8 mouse cellular contexts compared by ENCODE assay signal in the genomic region with DNA sequence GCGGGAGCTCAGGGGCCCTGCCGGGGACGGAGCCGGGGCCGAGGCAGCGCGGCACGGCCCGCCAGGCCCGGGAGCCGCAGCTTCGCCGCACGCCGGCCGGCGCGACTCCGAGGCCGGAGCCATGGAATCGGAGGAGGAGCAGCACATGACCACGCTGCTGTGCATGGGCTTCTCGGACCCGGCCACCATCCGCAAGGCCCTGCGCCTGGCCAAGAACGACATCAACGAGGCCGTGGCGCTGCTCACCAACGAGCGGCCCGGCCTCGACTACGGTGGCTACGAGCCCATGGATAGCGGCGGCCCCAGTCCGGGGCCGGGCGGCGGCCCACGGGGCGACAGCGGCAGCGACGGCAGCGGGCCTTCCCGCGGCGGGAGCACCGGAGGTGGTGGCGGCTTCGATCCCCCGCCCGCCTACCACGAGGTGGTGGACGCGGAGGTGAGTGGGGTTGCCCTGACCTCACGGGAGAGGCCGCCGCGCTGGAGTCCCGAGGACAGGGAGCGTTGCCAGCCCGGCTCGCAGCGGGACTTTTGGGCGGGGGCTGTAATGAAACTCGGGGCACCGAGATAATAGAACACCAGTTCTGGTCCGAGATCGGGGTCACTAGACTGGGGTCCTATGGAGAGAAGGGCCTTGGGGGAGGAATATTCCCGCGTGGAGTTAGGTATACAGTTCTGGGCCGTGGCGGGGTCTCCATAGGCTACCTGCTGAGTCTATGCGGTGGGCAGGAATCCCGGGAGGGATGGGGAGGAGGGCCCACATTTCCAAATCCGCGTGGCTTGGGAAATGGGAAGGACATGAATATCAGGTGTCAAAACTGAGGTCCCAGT. TPM values are rescaled to one million over a fixed set of nuclear protein-coding genes. Genes with fewer than 3 reads are reported as not detected.
DNase-seq lines count a peak whose midpoint lies in the region; ATAC-seq and TF ChIP-seq lines count a peak whose summit lies in the region.

No protein-coding gene starts in this region.

- no peak for TF ChIP-seq CTCF in CH12.LX (conservative IDR thresholded peaks at IDR 0.05 in 1 of 2, IDR thresholded peaks at IDR 0.05 in 1 of 2; ENCODE audit: low read depth in 2 of 2, low read length in 2 of 2)
- TF ChIP-seq CTCF in kidney, postnatal 0 days (IDR thresholded peaks at IDR 0.05; ENCODE audit: low read depth): no peak
- no peak for TF ChIP-seq CTCF in liver, postnatal 0 days (IDR thresholded peaks at IDR 0.05; ENCODE audit: low read depth)
- no peak for TF ChIP-seq CTCF in thymus, adult 2 months (IDR thresholded peaks at IDR 0.05; ENCODE audit: borderline replicate concordance, control insufficient read depth, extremely low read depth, insufficient read depth, low read length, poor library complexity)

- TF ChIP-seq RAD21 in CH12.LX (IDR thresholded peaks at IDR 0.05; ENCODE audit: low read depth, low read length): no peak

- no peak for TF ChIP-seq EP300 in CH12.LX (IDR thresholded peaks at IDR 0.05; ENCODE audit: low read length)
- TF ChIP-seq EP300 in liver, postnatal 0 days (IDR thresholded peaks at IDR 0.05; ENCODE audit: low read depth): no peak

- dilution Hi-C loops in CH12.LX (cut with MboI; ENCODE audit: extremely low pct_ligation_motif_present, extremely low pct_unique_long_range_greater_than_20kb, low sequenced_read_pairs): no loop called here

- H3K27ac ChIP-seq in CH12.LX (ENCODE audit: insufficient read depth, low read depth): peak overlapping the region; percentile 39
- peak overlapping the region; percentile 85 for H3K27ac ChIP-seq in forebrain, embryonic 11.5 days (ENCODE audit: low read depth, low read length)
- H3K27ac ChIP-seq in heart, embryonic 13.5 days (replicated peaks): peak overlapping the region; percentile 88
- H3K27ac ChIP-seq in kidney, postnatal 0 days: peak overlapping the region; percentile 94
- peak overlapping the region; percentile 81 for H3K27ac ChIP-seq in liver, postnatal 0 days (ENCODE audit: low read depth)
- H3K27ac ChIP-seq in neural tube, embryonic 13.5 days (replicated peaks): peak overlapping the region; percentile 94
- no peak overlapping the region for H3K27ac ChIP-seq in thymus, adult 2 months (ENCODE audit: control insufficient read depth, insufficient read depth, low read length)

- no peak for TF ChIP-seq POLR2A in CH12.LX (IDR thresholded peaks at IDR 0.05; ENCODE audit: low read depth, low read length)
- TF ChIP-seq POLR2A in thymus, adult 2 months (IDR thresholded peaks at IDR 0.05; ENCODE audit: control insufficient read depth, extremely low read depth, insufficient read depth, low read length, poor library complexity): no peak

- peaks cover 2 to 52% of the 10 kb centered on the region in 2 experiments; a peak in 3 of 4 replicates for H3K4me1 ChIP-seq in CH12.LX (ENCODE audit: control insufficient read depth in 1 of 2, insufficient read depth in 2 of 2)
- peaks cover 7% of the 10 kb centered on the region for H3K4me1 ChIP-seq in forebrain, embryonic 11.5 days (replicated peaks; ENCODE audit: control insufficient read depth, insufficient read depth, low read length)
- H3K4me1 ChIP-seq in heart, embryonic 13.5 days: peaks cover 56% of the 10 kb centered on the region
- H3K4me1 ChIP-seq in kidney, postnatal 0 days (replicated peaks; ENCODE audit: insufficient read depth, low read length): peaks cover 18% of the 10 kb centered on the region; the same call in 1 of the 2 replicates
- peaks cover 48% of the 10 kb centered on the region for H3K4me1 ChIP-seq in liver, postnatal 0 days (ENCODE audit: insufficient read depth)
- peaks cover 45% of the 10 kb centered on the region for H3K4me1 ChIP-seq in neural tube, embryonic 13.5 days (replicated peaks)
- H3K4me1 ChIP-seq in thymus, adult 2 months (replicated peaks; ENCODE audit: control insufficient read depth, insufficient read depth, low read length): peaks cover 25% of the 10 kb centered on the region

- peaks cover 0 to 5% of the 10 kb centered on the region in 2 experiments for H3K36me3 ChIP-seq in CH12.LX (replicated peaks in 1 of 2; ENCODE audit: control insufficient read depth in 1 of 2, insufficient read depth in 1 of 2, low read length in 1 of 2)
- no peaks in the 10 kb centered on the region for H3K36me3 ChIP-seq in forebrain, embryonic 11.5 days (ENCODE audit: control insufficient read depth, insufficient read depth, low read length)
- peaks cover 6% of the 10 kb centered on the region for H3K36me3 ChIP-seq in heart, embryonic 13.5 days
- no peaks in the 10 kb centered on the region for H3K36me3 ChIP-seq in kidney, postnatal 0 days (ENCODE audit: insufficient read depth, low read length)
- no peaks in the 10 kb centered on the region for H3K36me3 ChIP-seq in liver, postnatal 0 days (replicated peaks; ENCODE audit: insufficient read depth, low read length)
- no peaks in the 10 kb centered on the region for H3K36me3 ChIP-seq in neural tube, embryonic 13.5 days
- no peaks in the 10 kb centered on the region for H3K36me3 ChIP-seq in thymus, adult 2 months (ENCODE audit: control insufficient read depth, insufficient read depth, low read length)

- DNase-seq in CH12.LX (ENCODE audit: extremely low read depth): no peak
- peak; percentile 71 for DNase-seq in brain, adult 2 months (ENCODE audit: low read depth, low spot score)
- DNase-seq in forebrain, embryonic 11.5 days (ENCODE audit: low spot score): peak; percentile 77
- peak; percentile 54 for DNase-seq in kidney, postnatal 0 days (ENCODE audit: low spot score)
- DNase-seq in liver, postnatal 0 days: peak; percentile 62
- peak; percentile 49 for DNase-seq in thymus, adult 2 months

- H3K4me3 ChIP-seq in CH12.LX (replicated peaks in 1 of 3; ENCODE audit: low read depth in 2 of 3, low read length in 2 of 3, poor library complexity in 1 of 3): peak overlapping the region; percentile 85 to 98 (median 98)
- peak overlapping the region; percentile 90 for H3K4me3 ChIP-seq in forebrain, embryonic 11.5 days (ENCODE audit: low read depth, low read length)
- H3K4me3 ChIP-seq in heart, embryonic 13.5 days: peak overlapping the region; percentile 93
- H3K4me3 ChIP-seq in kidney, postnatal 0 days (replicated peaks; ENCODE audit: low read depth, low read length): peak overlapping the region; percentile 83
- peak overlapping the region; percentile 98 for H3K4me3 ChIP-seq in liver, postnatal 0 days (ENCODE audit: low read depth, low read length)
- H3K4me3 ChIP-seq in neural tube, embryonic 13.5 days: peak overlapping the region; percentile 97
- peak overlapping the region; percentile 87 for H3K4me3 ChIP-seq in thymus, adult 2 months (ENCODE audit: control insufficient read depth, insufficient read depth, low read length)

- no peaks in the 10 kb centered on the region for H3K9me3 ChIP-seq in CH12.LX (replicated peaks; ENCODE audit: low read length)
- no peaks in the 10 kb centered on the region for H3K9me3 ChIP-seq in forebrain, embryonic 11.5 days (ENCODE audit: control insufficient read depth, low read length)
- no peaks in the 10 kb centered on the region for H3K9me3 ChIP-seq in heart, embryonic 13.5 days
- no peaks in the 10 kb centered on the region for H3K9me3 ChIP-seq in kidney, postnatal 0 days (replicated peaks; ENCODE audit: low read length)
- H3K9me3 ChIP-seq in liver, postnatal 0 days (ENCODE audit: low read length): no peaks in the 10 kb centered on the region
- no peaks in the 10 kb centered on the region for H3K9me3 ChIP-seq in neural tube, embryonic 13.5 days

- H3K4me2 ChIP-seq in CH12.LX (ENCODE audit: insufficient read depth, low read depth, poor library complexity, severe bottlenecking): peak overlapping the region; percentile 62
- H3K4me2 ChIP-seq in forebrain, embryonic 11.5 days (ENCODE audit: low read depth, low read length, severe bottlenecking): peak overlapping the region; percentile 90
- peak overlapping the region; percentile 83 for H3K4me2 ChIP-seq in heart, embryonic 13.5 days
- peak overlapping the region; percentile 84 for H3K4me2 ChIP-seq in kidney, postnatal 0 days (ENCODE audit: low read length)
- H3K4me2 ChIP-seq in liver, postnatal 0 days (ENCODE audit: low read depth, low read length): peak overlapping the region; percentile 90
- peak overlapping the region; percentile 69 for H3K4me2 ChIP-seq in neural tube, embryonic 13.5 days

- no peaks in the 10 kb centered on the region for H3K27me3 ChIP-seq in CH12.LX (replicated peaks)
- H3K27me3 ChIP-seq in forebrain, embryonic 11.5 days (ENCODE audit: control insufficient read depth, insufficient read depth, low read length): no peaks in the 10 kb centered on the region
- no peaks in the 10 kb centered on the region for H3K27me3 ChIP-seq in heart, embryonic 13.5 days (replicated peaks)
- H3K27me3 ChIP-seq in kidney, postnatal 0 days (ENCODE audit: insufficient read depth, low read length): no peaks in the 10 kb centered on the region
- no peaks in the 10 kb centered on the region for H3K27me3 ChIP-seq in liver, postnatal 0 days (ENCODE audit: insufficient read depth, low read length)
- H3K27me3 ChIP-seq in neural tube, embryonic 13.5 days: no peaks in the 10 kb centered on the region
- H3K27me3 ChIP-seq in thymus, adult 2 months (ENCODE audit: control insufficient read depth, insufficient read depth, low read length): no peaks in the 10 kb centered on the region

- in situ Hi-C loops in CH12.LX (cut with MboI; ENCODE audit: low pct_ligation_motif_present, low pct_unique_long_range_greater_than_20kb, low sequenced_read_pairs): no loop called here

- peak; percentile 72 for ATAC-seq in forebrain, embryonic 11.5 days (replicated peaks; ENCODE audit: low FRiP score)
- ATAC-seq in heart, embryonic 13.5 days (ENCODE audit: extremely low read depth, insufficient number of reproducible peaks, low FRiP score, low TSS enrichment): peak; percentile 59; the same call in 1 of the 2 replicates
- ATAC-seq in kidney, postnatal 0 days (replicated peaks; ENCODE audit: low FRiP score, low read depth): peak; percentile 67
- peak; percentile 62 for ATAC-seq in liver, postnatal 0 days
- ATAC-seq in neural tube, embryonic 13.5 days (ENCODE audit: low read depth): peak; percentile 86

- WGBS in forebrain, embryonic 11.5 days: under 1% methylated on average over 80 of the region's 81 CpGs
- WGBS in heart, embryonic 13.5 days: under 1% methylated on average over 81 of the region's 81 CpGs
- WGBS in kidney, postnatal 0 days: under 1% methylated on average over 81 of the region's 81 CpGs
- WGBS in liver, postnatal 0 days (ENCODE audit: insufficient replicate concordance): under 1% methylated on average over 81 of the region's 81 CpGs
- WGBS in neural tube, embryonic 13.5 days: 3% methylated on average over 80 of the region's 81 CpGs
- WGBS in thymus, adult 2 months: under 1% methylated on average over 81 of the region's 81 CpGs

- peak overlapping the region; percentile 86 for H3K9ac ChIP-seq in CH12.LX (ENCODE audit: insufficient read depth, low read depth)
- H3K9ac ChIP-seq in forebrain, embryonic 11.5 days (ENCODE audit: low read length): peak overlapping the region; percentile 98
- H3K9ac ChIP-seq in heart, embryonic 13.5 days: peak overlapping the region; percentile 90
- peak overlapping the region; percentile 85 for H3K9ac ChIP-seq in kidney, postnatal 0 days (ENCODE audit: low read depth, low read length)
- H3K9ac ChIP-seq in liver, postnatal 0 days (replicated peaks): peak overlapping the region; percentile 95
- peak overlapping the region; percentile 99 for H3K9ac ChIP-seq in neural tube, embryonic 13.5 days

- peaks cover 18% of the 10 kb centered on the region for H3K79me2 ChIP-seq in CH12.LX (replicated peaks; ENCODE audit: control insufficient read depth, extremely low read depth, insufficient read depth, poor library complexity, severe bottlenecking)

RNA-seq across cellular contexts. Expression of a gene that starts 0.6 kb away (rescaled TPM):
- 13.9 and 16.7 TPM in 2 replicates for total RNA-seq in CH12.LX (2012; rRNA removed)
- 12.2 and 13.0 TPM in 2 replicates for total RNA-seq in CH12.LX (2014; rRNA removed)
- 20.4 and 25.7 TPM in 2 replicates for polyA plus RNA-seq in CH12.LX (2012; ENCODE audit: insufficient read length, low read depth)
- polyA plus RNA-seq in forebrain, embryonic 11.5 days (2014; fragmentation: Nextera tagmentation; extraction: Ambion mirVana): 12.8 and 13.7 TPM in 2 replicates
- 5.6 and 6.3 TPM in 2 replicates for polyA plus RNA-seq in heart, embryonic 13.5 days (2015; fragmentation: Nextera tagmentation; extraction: Ambion mirVana)
- polyA plus RNA-seq in kidney, postnatal 0 days (2015; fragmentation: Nextera tagmentation; extraction: Ambion mirVana): 10.4 and 12.2 TPM in 2 replicates
- polyA plus RNA-seq in liver, postnatal 0 days (2015; fragmentation: Nextera tagmentation; extraction: Ambion mirVana): 4.7 TPM in 2 replicates
- 6.7 and 7.1 TPM in 2 replicates for polyA plus RNA-seq in neural tube, embryonic 13.5 days (2015; fragmentation: Nextera tagmentation; extraction: Ambion mirVana)
- polyA plus RNA-seq in thymus, adult 2 months (2012; rRNA removed): 22.6 and 26.5 TPM in 2 replicates
